Mouse (Mus musculus): ENCODE data around the gene Rcn3. TPM values are rescaled to one million over a fixed set of nuclear protein-coding genes. Genes with fewer than 3 reads are reported as not detected.
"Not testable (repeated sequence)": the region's sequence is repeated elsewhere in the genome, so short reads cannot be mapped to it uniquely, and the experiment has no call there.

Gene Rcn3
- polyA plus RNA-seq, 1 experiment from 2014 or later, result 277 TPM

- peak overlapping the region; percentile 90 for H3K27ac ChIP-seq (replicated peaks)
- no peak for ATAC-seq (ENCODE audit: extremely low read depth, insufficient number of reproducible peaks, low FRiP score, low TSS enrichment)
- 0 out of 2 replicates have a peak, but pooled peaks cover 1% of the 10 kb centered on the region for H3K27me3 ChIP-seq (replicated peaks)
- H3K4me1 ChIP-seq, result peaks cover 40% of the 10 kb centered on the region
- H3K36me3 ChIP-seq, result peaks cover 27% of the 10 kb centered on the region
- 64% methylated on average over 15 of the region's 15 CpGs for WGBS
- H3K9ac ChIP-seq, result peak overlapping the region; percentile 81
- peak overlapping the region; percentile 98 for H3K4me3 ChIP-seq
- H3K4me2 ChIP-seq, result peak overlapping the region; percentile 72
- no peaks in the 10 kb centered on the region for H3K9me3 ChIP-seq
Observed at GRCm38 (mm10) chr7:45129776-45130512, 37.9 kb upstream of the Rcn3 start.

DNA sequence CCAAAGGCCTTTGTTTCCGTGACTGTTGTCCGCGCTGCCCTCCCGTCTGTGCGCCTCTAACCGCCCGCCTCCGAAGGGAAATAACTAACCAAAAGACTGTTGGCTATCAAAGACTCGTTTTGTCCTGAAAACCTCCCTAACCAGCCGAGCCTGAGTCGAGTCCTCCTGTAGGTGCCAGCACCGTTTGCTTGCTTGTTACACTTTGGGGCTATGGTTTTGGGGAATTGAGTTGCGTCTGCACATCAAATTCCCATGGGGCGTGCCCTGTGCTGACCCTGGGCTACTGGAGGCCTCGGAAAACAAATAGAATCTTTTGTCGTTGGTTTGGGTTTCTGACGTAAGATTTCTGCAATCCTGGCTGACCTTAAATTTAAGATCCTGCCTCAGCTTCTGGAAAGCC is 37.3 kb upstream of the Rcn3 start:
- no peaks in the 10 kb centered on the region for H3K27me3 ChIP-seq (replicated peaks)
- peak overlapping the region; percentile 90 for H3K27ac ChIP-seq (replicated peaks)
- 3% methylated on average over 17 of the region's 17 CpGs for WGBS
- no peak; the same call in 1 of the 2 replicates for ATAC-seq (ENCODE audit: extremely low read depth, insufficient number of reproducible peaks, low FRiP score, low TSS enrichment)
- peaks cover 30% of the 10 kb centered on the region for H3K36me3 ChIP-seq
- H3K4me3 ChIP-seq, result peak overlapping the region; percentile 98
- peak overlapping the region; percentile 72 for H3K4me2 ChIP-seq
- peak overlapping the region; percentile 81 for H3K9ac ChIP-seq
- H3K4me1 ChIP-seq, result peaks cover 42% of the 10 kb centered on the region
- H3K9me3 ChIP-seq, result no peaks in the 10 kb centered on the region

GRCm38 (mm10) chr7:45128624-45129246 is 36.7 kb upstream of the Rcn3 start, which contains the start of gene Rpl13a:
Gene Rpl13a (minus strand): TSS chr7:45128761.
- H3K4me2 ChIP-seq, result peak within 1 kb of the TSS; percentile 97
- peak within 1 kb of the TSS; percentile 94 for H3K27ac ChIP-seq (replicated peaks)
- peak; percentile 87 for ATAC-seq (ENCODE audit: extremely low read depth, insufficient number of reproducible peaks, low FRiP score, low TSS enrichment)
- H3K9me3 ChIP-seq, result no peaks in the 10 kb centered on the region
- peaks cover 30% of the 10 kb centered on the region for H3K36me3 ChIP-seq
- H3K9ac ChIP-seq, result peak within 1 kb of the TSS; percentile 100
- peaks cover 42% of the 10 kb centered on the region for H3K4me1 ChIP-seq
- WGBS, result under 1% methylated on average over 48 of the region's 48 CpGs
- H3K4me3 ChIP-seq, result peak within 1 kb of the TSS; percentile 98
- no peaks in the 10 kb centered on the region for H3K27me3 ChIP-seq (replicated peaks)

DNA sequence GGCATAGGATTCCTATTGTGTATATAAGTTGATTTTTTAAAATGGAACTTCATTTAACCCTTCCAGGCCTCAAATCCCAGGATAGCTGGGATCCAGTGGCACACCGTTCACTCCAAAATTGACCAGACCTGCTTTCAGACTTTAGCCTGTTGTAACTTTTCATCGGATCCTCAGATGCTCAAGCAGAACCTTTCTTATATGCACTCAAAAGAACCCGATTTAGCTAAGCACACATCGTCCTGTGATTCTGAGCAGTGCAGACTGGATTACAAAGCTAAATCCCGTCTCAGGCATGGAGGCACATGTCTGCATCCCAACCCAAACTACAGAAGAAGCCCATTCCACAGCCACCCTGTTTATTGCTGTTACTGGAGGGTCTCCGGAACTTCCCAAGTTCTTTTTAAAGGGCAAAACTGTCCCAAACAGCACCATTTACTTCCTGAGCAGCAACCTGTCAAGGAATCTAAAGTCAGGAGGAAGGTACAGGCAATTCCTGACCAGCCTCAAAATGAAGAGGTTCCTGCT is 35.7 kb upstream of the Rcn3 start:
- Histone ChIP-seq H3K9ac (peak overlapping the region; percentile 100), H3K9me3 (no peaks in the 10 kb centered on the region), H3K27me3 (replicated peaks) (no peaks in the 10 kb centered on the region), H3K4me3 (peak overlapping the region; percentile 98), H3K4me2 (peak overlapping the region; percentile 97), H3K36me3 (peaks cover 35% of the 10 kb centered on the region), H3K4me1 (peaks cover 48% of the 10 kb centered on the region), H3K27ac (replicated peaks) (peak overlapping the region; percentile 94)
- no peak for ATAC-seq (ENCODE audit: extremely low read depth, insufficient number of reproducible peaks, low FRiP score, low TSS enrichment)
- WGBS, result under 1% methylated on average over 6 of the region's 6 CpGs

GRCm38 (mm10) chr7:45126844-45127699 is 35.1 kb upstream of the Rcn3 start:
- Histone ChIP-seq H3K27ac (replicated peaks) (peak overlapping the region; percentile 94), H3K4me2 (peak overlapping the region; percentile 97), H3K4me3 (peak overlapping the region; percentile 98), H3K36me3 (peaks cover 42% of the 10 kb centered on the region), H3K9me3 (no peaks in the 10 kb centered on the region), H3K27me3 (replicated peaks) (no peaks in the 10 kb centered on the region), H3K9ac (peak overlapping the region; percentile 100), H3K4me1 (peaks cover 55% of the 10 kb centered on the region)
- no peak for ATAC-seq (ENCODE audit: extremely low read depth, insufficient number of reproducible peaks, low FRiP score, low TSS enrichment)
- WGBS, result 22% methylated on average over 21 of the region's 21 CpGs

DNA sequence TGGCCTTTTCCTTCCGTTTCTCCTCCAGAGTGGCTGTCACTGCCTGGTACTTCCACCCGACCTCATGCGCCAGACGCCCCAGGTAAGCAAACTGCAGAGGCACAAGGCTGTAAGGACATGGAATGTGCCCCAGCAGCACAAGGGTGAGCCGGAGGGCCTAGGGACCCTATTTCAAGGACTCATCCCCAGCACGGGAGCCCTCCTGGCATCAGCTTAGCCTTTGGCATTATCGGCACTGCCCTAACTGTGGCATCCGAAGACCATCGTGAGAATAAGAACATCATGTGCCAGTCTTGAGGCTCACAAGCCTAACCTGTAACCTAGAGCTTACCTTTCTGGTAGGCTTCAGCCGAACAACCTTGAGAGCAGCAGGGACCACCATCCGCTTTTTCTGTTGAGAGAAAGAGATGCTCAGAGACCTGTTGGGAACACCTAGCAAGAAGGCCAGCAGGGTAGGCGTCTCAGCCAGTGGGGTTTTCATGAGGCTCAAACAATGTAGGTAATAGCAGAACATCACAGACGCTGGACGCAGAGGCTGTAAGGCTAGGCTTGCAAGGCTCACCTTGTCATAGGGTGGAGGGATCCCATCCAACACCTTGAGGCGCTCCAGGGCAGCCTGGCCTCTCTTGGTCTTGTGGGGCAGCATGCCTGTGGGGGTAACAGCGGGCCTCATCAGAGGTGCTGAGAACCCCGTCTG is 34.3 kb upstream of the Rcn3 start:
- no peaks in the 10 kb centered on the region for H3K27me3 ChIP-seq (replicated peaks)
- peak overlapping the region; percentile 100 for H3K9ac ChIP-seq
- WGBS, result 70% methylated on average over 17 of the region's 17 CpGs
- ATAC-seq (ENCODE audit: extremely low read depth, insufficient number of reproducible peaks, low FRiP score, low TSS enrichment), result no peak
- H3K27ac ChIP-seq (replicated peaks), result peak overlapping the region; percentile 94
- H3K4me1 ChIP-seq, result peaks cover 63% of the 10 kb centered on the region
- no peaks in the 10 kb centered on the region for H3K9me3 ChIP-seq
- peak overlapping the region; percentile 98 for H3K4me3 ChIP-seq
- peaks cover 50% of the 10 kb centered on the region for H3K36me3 ChIP-seq
- H3K4me2 ChIP-seq, result peak overlapping the region; percentile 97

GRCm38 (mm10) chr7:45125649-45126048 is 33.6 kb upstream of the Rcn3 start:
- H3K36me3 ChIP-seq, result peaks cover 56% of the 10 kb centered on the region
- H3K27ac ChIP-seq (replicated peaks), result peak overlapping the region; percentile 94
- H3K27me3 ChIP-seq (replicated peaks); ATAC-seq (ENCODE audit: extremely low read depth, insufficient number of reproducible peaks, low FRiP score, low TSS enrichment); H3K9me3 ChIP-seq: not testable (repeated sequence)
- 70% methylated on average over 5 of the region's 5 CpGs for WGBS
- peak overlapping the region; percentile 85 for H3K4me3 ChIP-seq
- peak overlapping the region; percentile 100 for H3K9ac ChIP-seq
- peak overlapping the region; percentile 97 for H3K4me2 ChIP-seq
- H3K4me1 ChIP-seq, result peaks cover 66% of the 10 kb centered on the region

GRCm38 (mm10) chr7:45125144-45125600 is 33.2 kb upstream of the Rcn3 start:
- 34% methylated on average over 7 of the region's 7 CpGs for WGBS
- peak overlapping the region; percentile 69 for H3K4me2 ChIP-seq
- H3K27me3 ChIP-seq (replicated peaks), result no peaks in the 10 kb centered on the region
- ATAC-seq (ENCODE audit: extremely low read depth, insufficient number of reproducible peaks, low FRiP score, low TSS enrichment), result no peak
- peak overlapping the region; percentile 85 for H3K4me3 ChIP-seq
- H3K27ac ChIP-seq (replicated peaks), result peak overlapping the region; percentile 94
- peaks cover 61% of the 10 kb centered on the region for H3K36me3 ChIP-seq
- H3K9me3 ChIP-seq, result no peaks in the 10 kb centered on the region
- H3K9ac ChIP-seq, result peak overlapping the region; percentile 100
- H3K4me1 ChIP-seq, result peaks cover 66% of the 10 kb centered on the region

GRCm38 (mm10) chr7:45124224-45125143 is 32.5 kb upstream of the Rcn3 start, which contains the start of gene Rps11:
Gene Rps11 (minus strand): TSS chr7:45124439.
- Histone ChIP-seq H3K4me2 (peak within 1 kb of the TSS; percentile 76), H3K4me3 (peak within 1 kb of the TSS; percentile 85), H3K36me3 (peaks cover 68% of the 10 kb centered on the region), H3K27ac (replicated peaks) (peak within 1 kb of the TSS; percentile 94), H3K4me1 (peaks cover 59% of the 10 kb centered on the region), H3K27me3 (replicated peaks) (no peaks in the 10 kb centered on the region), H3K9me3 (no peaks in the 10 kb centered on the region), H3K9ac (peak within 1 kb of the TSS; percentile 100)
- peak; percentile 82 for ATAC-seq (ENCODE audit: extremely low read depth, insufficient number of reproducible peaks, low FRiP score, low TSS enrichment)
- WGBS, result 1% methylated on average over 59 of the region's 59 CpGs

Data from heart, embryonic 13.5 days (tissue).